Mouse (Mus musculus): ENCODE results near the gene Scamp5.

The Scamp5 gene

DNA sequence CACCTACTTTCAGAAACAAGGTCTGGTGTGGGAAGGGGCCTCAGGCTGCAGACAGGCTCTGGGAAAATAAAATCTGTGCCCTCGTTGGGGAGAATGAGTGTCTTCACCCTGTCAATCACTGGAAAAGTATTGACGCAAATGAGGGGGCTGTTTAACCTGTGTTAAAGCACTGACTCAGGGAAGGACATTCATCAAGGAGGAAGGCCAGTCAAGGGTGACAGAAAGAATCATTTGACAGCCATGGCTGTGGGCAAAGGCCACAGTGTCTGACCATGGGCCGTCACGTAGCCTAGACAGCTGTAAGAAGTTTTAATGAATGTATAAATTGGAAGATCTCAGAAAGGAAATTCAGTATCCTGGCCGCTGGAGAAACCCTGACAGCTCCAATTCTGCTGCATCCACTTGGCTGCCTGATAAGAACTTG, 46.2 kb downstream of the Scamp5 start:
- in situ Hi-C loops (cut with MboI; ENCODE audit: unreplicated experiment in 2 of 2): loop anchor here in 1 of 2 experiments (10.0 kb wide), 1 partner anchor 477 kb away; no protein-coding TSS in a partner anchor

- in situ Hi-C loops (cut with MboI; ENCODE audit: unreplicated experiment in 2 of 2): loop anchor here in 1 of 2 experiments (10.0 kb wide), 1 partner anchor 476 kb away; no protein-coding TSS in a partner anchor
These were observed 46.7 kb downstream of the Scamp5 start for GRCm38 (mm10) chr9:57421121-57421571.

GRCm38 (mm10) chr9:57420321-57421120, 47.3 kb downstream of the Scamp5 start:
- in situ Hi-C loops (cut with MboI; ENCODE audit: unreplicated experiment in 2 of 2): loop anchor here in 1 of 2 experiments (10.0 kb wide), 1 partner anchor 476 kb away; no protein-coding TSS in a partner anchor

DNA sequence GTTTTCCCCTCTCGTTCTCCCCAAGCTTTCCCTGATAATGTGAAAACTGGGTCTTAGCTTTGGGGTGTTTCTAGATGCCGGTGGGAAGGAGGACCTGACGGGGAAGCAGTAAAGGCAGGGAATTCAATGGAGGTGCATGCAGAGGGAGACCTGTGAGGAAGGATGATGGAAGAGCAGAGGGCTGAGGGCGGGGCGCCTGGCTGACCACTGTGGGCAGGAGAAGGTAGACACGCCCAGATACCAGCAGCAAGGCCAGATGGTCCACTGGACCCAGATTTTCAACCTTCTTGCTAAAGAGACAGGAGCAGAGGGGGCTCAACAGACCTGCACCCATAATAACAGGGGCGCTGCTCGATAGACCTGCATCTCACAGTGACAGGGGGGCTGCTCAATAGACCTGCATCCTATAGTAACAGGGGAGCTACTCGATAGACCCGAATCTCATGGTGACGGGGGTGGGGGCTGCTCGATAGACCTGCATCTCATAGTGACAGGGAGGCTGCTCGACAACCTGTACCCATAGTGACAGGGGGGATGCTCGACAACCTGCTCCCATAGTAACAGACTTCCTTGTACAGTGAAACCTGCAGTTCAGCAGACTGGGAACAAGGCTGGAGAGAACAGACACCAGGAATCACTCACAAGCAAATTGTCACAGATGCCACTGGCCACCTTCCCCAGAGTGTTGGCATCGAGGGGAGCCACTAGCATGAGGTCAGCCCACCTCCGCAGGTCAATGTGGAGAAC, 48.2 kb downstream of the Scamp5 start:
- in situ Hi-C loops (cut with MboI; ENCODE audit: unreplicated experiment in 2 of 2): loop anchor here in 1 of 2 experiments (10.0 kb wide), 1 partner anchor 475 kb away; no protein-coding TSS in a partner anchor

GRCm38 (mm10) chr9:57417341-57417740, 50.5 kb downstream of the Scamp5 start:
- in situ Hi-C loops (cut with MboI; ENCODE audit: unreplicated experiment in 2 of 2): no loop called here

- in situ Hi-C loops (cut with MboI; ENCODE audit: unreplicated experiment in 2 of 2): no loop called here
These were observed 60.5 kb downstream of the Scamp5 start for GRCm38 (mm10) chr9:57407120-57407905.

GRCm38 (mm10) chr9:57406395-57406794, 61.5 kb downstream of the Scamp5 start:
- in situ Hi-C loops (cut with MboI; ENCODE audit: unreplicated experiment in 2 of 2): no loop called here

- in situ Hi-C loops (cut with MboI; ENCODE audit: unreplicated experiment in 2 of 2): no loop called here
These were observed 63.8 kb downstream of the Scamp5 start for GRCm38 (mm10) chr9:57404036-57404435.

GRCm38 (mm10) chr9:57402318-57403251, 65.3 kb downstream of the Scamp5 start:
- in situ Hi-C loops (cut with MboI; ENCODE audit: unreplicated experiment in 2 of 2): no loop called here

GRCm38 (mm10) chr9:57398773-57399172, 69.1 kb downstream of the Scamp5 start:
- in situ Hi-C loops (cut with MboI; ENCODE audit: unreplicated experiment in 2 of 2): no loop called here

DNA sequence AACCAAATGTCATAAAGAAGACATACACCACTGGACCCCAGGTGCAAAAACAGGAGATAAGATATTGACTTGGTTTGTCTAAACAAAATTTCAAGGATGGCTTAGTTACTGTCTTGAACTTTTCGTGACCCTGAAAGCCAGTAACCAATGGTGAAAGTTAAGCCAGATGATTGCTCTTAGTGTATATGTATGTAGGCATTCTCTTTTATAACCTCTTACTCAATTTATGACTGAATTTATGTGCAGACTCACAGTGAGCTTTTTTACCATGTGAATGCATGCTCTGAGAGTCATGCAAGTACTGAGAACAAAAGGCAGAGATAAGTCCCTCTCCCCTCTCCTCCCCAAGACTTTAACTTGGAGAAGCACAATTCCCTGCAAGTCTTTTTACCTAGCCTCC, 75.0 kb downstream of the Scamp5 start:
- in situ Hi-C loops (cut with MboI; ENCODE audit: unreplicated experiment in 2 of 2): no loop called here
